8 mouse cellular contexts compared by ENCODE assay signal in the genomic region with DNA sequence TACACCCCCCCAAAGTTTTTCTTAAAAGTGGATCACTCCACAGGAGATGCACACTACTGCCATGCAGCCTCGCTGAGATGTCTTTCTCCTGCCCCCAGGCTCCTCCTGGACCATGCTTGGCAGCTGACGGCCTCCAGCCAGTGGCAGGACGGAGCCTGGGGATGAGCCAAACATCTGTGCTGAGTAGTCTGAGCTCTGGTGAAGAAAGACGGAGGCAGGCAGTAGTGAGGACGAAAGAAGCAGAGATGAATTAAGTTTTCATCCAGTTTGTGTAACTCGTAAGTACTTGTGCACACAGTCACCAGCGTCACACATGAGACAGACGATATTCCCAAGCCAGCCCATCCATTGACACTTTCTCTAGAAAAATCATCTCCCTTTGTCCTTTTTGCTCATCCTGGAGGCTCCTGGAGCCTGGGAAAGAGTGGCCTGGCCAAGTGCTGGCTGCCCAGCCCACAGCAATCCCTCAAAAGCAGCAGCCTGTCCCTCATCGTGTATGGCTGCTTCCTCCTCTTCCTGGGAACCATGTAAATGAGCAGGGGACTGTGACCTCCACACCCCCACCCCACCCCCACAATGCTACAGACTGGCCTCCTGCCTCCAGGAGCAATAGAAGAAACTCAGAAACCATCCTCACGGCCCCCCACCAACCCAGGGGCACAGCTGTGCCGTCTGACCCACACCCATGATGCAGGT.
A peak's percentile ranks its signal among the peaks of the same experiment; 100 is the strongest.
DNase-seq lines count a peak whose midpoint lies in the region; ATAC-seq and TF ChIP-seq lines count a peak whose summit lies in the region.

No protein-coding gene starts in this region.

- 63% methylated on average over 11 of the region's 11 CpGs for WGBS in intestine, postnatal 0 days
- WGBS in neural tube, embryonic 15.5 days = 40% methylated on average over 11 of the region's 11 CpGs

- 0 out of 2 replicates have a peak, but pooled peaks cover 3% of the 10 kb centered on the region for H3K4me1 ChIP-seq in intestine, postnatal 0 days (replicated peaks; ENCODE audit: control insufficient read depth, insufficient read depth, low read length)
- H3K4me1 ChIP-seq in neural tube, embryonic 15.5 days = peaks cover 62% of the 10 kb centered on the region

- H3K4me3 ChIP-seq in intestine, postnatal 0 days (ENCODE audit: low read depth, low read length) = peak overlapping the region; percentile 51
- H3K4me3 ChIP-seq in neural tube, embryonic 15.5 days (replicated peaks) = peak overlapping the region; percentile 59

- peaks cover 27% of the 10 kb centered on the region for H3K27me3 ChIP-seq in intestine, postnatal 0 days (replicated peaks; ENCODE audit: control insufficient read depth, insufficient read depth, low read length)
- H3K27me3 ChIP-seq in neural tube, embryonic 15.5 days (replicated peaks) = peaks cover 24% of the 10 kb centered on the region

- H3K27ac ChIP-seq in intestine, postnatal 0 days (ENCODE audit: low read depth, low read length) = no peak overlapping the region
- no peak overlapping the region for H3K27ac ChIP-seq in neural tube, embryonic 15.5 days (replicated peaks)

- DNase-seq in adrenal gland, postnatal 10 days = peak; percentile 27
- no peak for DNase-seq in adrenal gland, postnatal 4 days (ENCODE audit: low spot score in 2 of 2)
- peak; percentile 93 for DNase-seq in NIH3T3 (ENCODE audit: low read depth)
- peak; percentile 63 for DNase-seq in gastrocnemius, postnatal 10 days
- no peak for DNase-seq in spleen, postnatal 10 days (ENCODE audit: low spot score in 2 of 2)

- no peak for ATAC-seq in intestine, postnatal 0 days
- ATAC-seq in neural tube, embryonic 15.5 days (ENCODE audit: low FRiP score) = no peak
- ATAC-seq in erythroblast, adult 5-6 weeks (replicated peaks; ENCODE audit: low FRiP score, poor library complexity, severe bottlenecking) = no peak

- TF ChIP-seq CTCF in intestine, postnatal 0 days (IDR thresholded peaks at IDR 0.05; ENCODE audit: low read depth) = no peak

- no peak overlapping the region for H3K9ac ChIP-seq in intestine, postnatal 0 days (ENCODE audit: low read depth, low read length)
- H3K9ac ChIP-seq in neural tube, embryonic 15.5 days (replicated peaks) = peak overlapping the region; percentile 67; the same call in 1 of the 2 replicates

- H3K36me3 ChIP-seq in intestine, postnatal 0 days (ENCODE audit: control insufficient read depth, insufficient read depth) = no peaks in the 10 kb centered on the region
- no peaks in the 10 kb centered on the region for H3K36me3 ChIP-seq in neural tube, embryonic 15.5 days

- H3K9me3 ChIP-seq in intestine, postnatal 0 days (ENCODE audit: control insufficient read depth) = no peaks in the 10 kb centered on the region
- H3K9me3 ChIP-seq in neural tube, embryonic 15.5 days (replicated peaks) = no peaks in the 10 kb centered on the region

- peak overlapping the region; percentile 87 for H3K4me2 ChIP-seq in intestine, postnatal 0 days (replicated peaks; ENCODE audit: low read depth)
- H3K4me2 ChIP-seq in neural tube, embryonic 15.5 days = peak overlapping the region; percentile 98

Comparison
In these comparisons a context has a peak if more than half of its experiments do, and no peak if none do; other contexts are left out.
1. DNase-seq: peak in adrenal gland, postnatal 10 days (single experiment), NIH3T3 (single experiment) and gastrocnemius, postnatal 10 days (single experiment); none in adrenal gland, postnatal 4 days (0 of 2) and spleen, postnatal 10 days (0 of 2).